Mouse (Mus musculus): ENCODE data around the gene Qrfp.

The Qrfp gene

GRCm38 (mm10) chr2:31769631-31770111, 40.7 kb downstream of the Qrfp start:
- no peak for DNase-seq (ENCODE audit: low spot score)

- DNase-seq (ENCODE audit: low spot score) = no peak
Observed at GRCm38 (mm10) chr2:31769115-31769514, 41.3 kb downstream of the Qrfp start.

GRCm38 (mm10) chr2:31767815-31768214, 42.6 kb downstream of the Qrfp start:
- DNase-seq (ENCODE audit: low spot score) = no peak

GRCm38 (mm10) chr2:31767104-31767503, 43.3 kb downstream of the Qrfp start:
- DNase-seq (ENCODE audit: low spot score) = no peak

GRCm38 (mm10) chr2:31763271-31763670, 47.1 kb downstream of the Qrfp start:
- DNase-seq (ENCODE audit: low spot score) = no peak

GRCm38 (mm10) chr2:31762853-31763252, 47.5 kb downstream of the Qrfp start:
- no peak for DNase-seq (ENCODE audit: low spot score)

GRCm38 (mm10) chr2:31762155-31762554, 48.2 kb downstream of the Qrfp start:
- no peak for DNase-seq (ENCODE audit: low spot score)

- DNase-seq (ENCODE audit: low spot score) = no peak
Observed at GRCm38 (mm10) chr2:31761585-31761984, 48.8 kb downstream of the Qrfp start.

GRCm38 (mm10) chr2:31761115-31761531, 49.3 kb downstream of the Qrfp start:
- DNase-seq (ENCODE audit: low spot score) = no peak

GRCm38 (mm10) chr2:31760486-31760885, 49.9 kb downstream of the Qrfp start:
- no peak for DNase-seq (ENCODE audit: low spot score)

- DNase-seq (ENCODE audit: low spot score) = peak; percentile 54
Observed at GRCm38 (mm10) chr2:31759751-31760460, 50.5 kb downstream of the Qrfp start.

- DNase-seq (ENCODE audit: low spot score) = no peak
Observed at GRCm38 (mm10) chr2:31758966-31759365, 51.4 kb downstream of the Qrfp start.

- DNase-seq (ENCODE audit: low spot score) = no peak
Observed at GRCm38 (mm10) chr2:31757472-31757871, 52.9 kb downstream of the Qrfp start.

Data from spleen, adult 12 weeks (tissue).